Comparison of ENCODE assay signal across 22 mouse cellular contexts in genomic region chr13:52913926-52914325, GRCm38 (mm10). TPM values are rescaled to one million over a fixed set of nuclear protein-coding genes. Genes with fewer than 3 reads are reported as not detected.
DNase-seq lines count a peak whose midpoint lies in the region; TF ChIP-seq lines count a peak whose summit lies in the region.
"Had no signal": no experiment of that assay in that cellular context is flagged by ENCODE, and none has a peak within 500 bp of the region (broad histone marks: within the 10 kb centered on the region; RNA-seq: fewer than 3 reads in every experiment).

No protein-coding gene starts in this region.

- dilution Hi-C loops in CH12.LX (cut with MboI; ENCODE audit: extremely low pct_ligation_motif_present, extremely low pct_unique_long_range_greater_than_20kb, low sequenced_read_pairs), result no loop called here

- peaks cover 43% of the 10 kb centered on the region for H3K79me2 ChIP-seq in CH12.LX (replicated peaks; ENCODE audit: control insufficient read depth, extremely low read depth, insufficient read depth, poor library complexity, severe bottlenecking)

- TF ChIP-seq RAD21 in CH12.LX (IDR thresholded peaks at IDR 0.05; ENCODE audit: low read depth, low read length), result no peak; the same call in 1 of the 2 replicates

- peak overlapping the region in 2 of 3 experiments; percentile 41 to 44 for H3K4me3 ChIP-seq in CH12.LX (replicated peaks in 1 of 3; ENCODE audit: low read depth in 2 of 3, low read length in 2 of 3, poor library complexity in 1 of 3)
- peak overlapping the region; percentile 18 for H3K4me3 ChIP-seq in megakaryocyte, embryonic 14.5 days (replicated peaks)
- H3K4me3 ChIP-seq in heart, embryonic 10.5 days, result no peak overlapping the region
- H3K4me3 ChIP-seq: embryonic facial prominence, embryonic 13.5 days; forebrain, embryonic 13.5 days; heart, embryonic 13.5 days; hindbrain, embryonic 12.5 days had no signal

- H3K9ac ChIP-seq in CH12.LX (ENCODE audit: insufficient read depth, low read depth), result peak overlapping the region; percentile 72
- H3K9ac ChIP-seq: embryonic facial prominence, embryonic 13.5 days; forebrain, embryonic 13.5 days; forebrain, postnatal 0 days; heart, embryonic 13.5 days; hindbrain, embryonic 12.5 days had no signal

- peaks cover under 1% of the 10 kb centered on the region for H3K9me3 ChIP-seq in CH12.LX (replicated peaks; ENCODE audit: low read length)
- H3K9me3 ChIP-seq in megakaryocyte, embryonic 14.5 days, result no peaks in the 10 kb centered on the region
- H3K9me3 ChIP-seq in heart, embryonic 10.5 days, result no peaks in the 10 kb centered on the region
- H3K9me3 ChIP-seq: embryonic facial prominence, embryonic 13.5 days; forebrain, embryonic 13.5 days; heart, embryonic 13.5 days; hindbrain, embryonic 12.5 days had no signal

- peak; percentile 56 for TF ChIP-seq EP300 in CH12.LX (IDR thresholded peaks at IDR 0.05; ENCODE audit: low read length)

- peak overlapping the region; percentile 55 for H3K4me2 ChIP-seq in CH12.LX (ENCODE audit: insufficient read depth, low read depth, poor library complexity, severe bottlenecking)
- H3K4me2 ChIP-seq: embryonic facial prominence, embryonic 13.5 days; forebrain, embryonic 13.5 days; heart, embryonic 13.5 days; hindbrain, embryonic 12.5 days had no signal

- peak overlapping the region; percentile 100 for H3K27ac ChIP-seq in CH12.LX (ENCODE audit: insufficient read depth, low read depth)
- no peak overlapping the region for H3K27ac ChIP-seq in heart, embryonic 10.5 days
- H3K27ac ChIP-seq: embryonic facial prominence, embryonic 13.5 days; forebrain, embryonic 13.5 days; heart, embryonic 13.5 days; hindbrain, embryonic 12.5 days; hindbrain, postnatal 0 days had no signal

- DNase-seq in CD4-positive helper T cell, adult 2 months (ENCODE audit: low read depth, low spot score), result peak; percentile 54
- peak; percentile 75 for DNase-seq in CH12.LX (ENCODE audit: extremely low read depth)
- peak; percentile 79 for DNase-seq in induced T-regulatory cell, adult 2 months (ENCODE audit: low read depth)
- DNase-seq in testis, postnatal 14 days (ENCODE audit: low spot score), result no peak
- DNase-seq in cerebellum, postnatal 36 days, result no peak
- no peak for DNase-seq in spleen, postnatal 4 days (ENCODE audit: low spot score in 2 of 2)
- DNase-seq in heart, embryonic 10.5 days (ENCODE audit: low spot score), result no peak
- DNase-seq: adrenal gland, adult 2 months; adrenal gland, postnatal 25 days; cerebellum, adult 11 months; cerebellum, adult 9-10 months; cerebellum, postnatal 25 days; gastrocnemius, postnatal 14 days; heart, postnatal 36 days had no signal

- TF ChIP-seq CTCF in CH12.LX (conservative IDR thresholded peaks at IDR 0.05 in 1 of 2, IDR thresholded peaks at IDR 0.05 in 1 of 2; ENCODE audit: low read depth in 2 of 2, low read length in 2 of 2), result no peak

- peaks cover 40 to 65% of the 10 kb centered on the region in 2 experiments for H3K36me3 ChIP-seq in CH12.LX (replicated peaks in 1 of 2; ENCODE audit: control insufficient read depth in 1 of 2, insufficient read depth in 1 of 2, low read length in 1 of 2)
- H3K36me3 ChIP-seq in megakaryocyte, embryonic 14.5 days (replicated peaks; ENCODE audit: low read length), result peaks cover 82% of the 10 kb centered on the region
- peaks cover 14% of the 10 kb centered on the region; the same call in 1 of the 2 replicates for H3K36me3 ChIP-seq in heart, embryonic 10.5 days
- H3K36me3 ChIP-seq: hindbrain, embryonic 12.5 days had no signal

- H3K27me3 ChIP-seq in CH12.LX (replicated peaks), result no peaks in the 10 kb centered on the region
- H3K27me3 ChIP-seq in megakaryocyte, embryonic 14.5 days (replicated peaks), result no peaks in the 10 kb centered on the region
- H3K27me3 ChIP-seq in heart, embryonic 10.5 days (ENCODE audit: insufficient read depth, poor library complexity, severe bottlenecking), result no peaks in the 10 kb centered on the region
- H3K27me3 ChIP-seq: embryonic facial prominence, embryonic 13.5 days; forebrain, embryonic 13.5 days; heart, embryonic 13.5 days; hindbrain, embryonic 12.5 days; Patski had no signal

- peak; percentile 20; the same call in 1 of the 2 replicates for TF ChIP-seq POLR2A in CH12.LX (IDR thresholded peaks at IDR 0.05; ENCODE audit: low read depth, low read length)

- WGBS in heart, embryonic 10.5 days, result 86% methylated on average over 7 of the region's 7 CpGs

- peaks cover 29 to 44% of the 10 kb centered on the region in 2 experiments for H3K4me1 ChIP-seq in CH12.LX (ENCODE audit: control insufficient read depth in 1 of 2, insufficient read depth in 2 of 2)
- H3K4me1 ChIP-seq in megakaryocyte, embryonic 14.5 days, result peaks cover 92% of the 10 kb centered on the region
- H3K4me1 ChIP-seq in heart, embryonic 10.5 days, result peaks cover 27% of the 10 kb centered on the region

- in situ Hi-C loops in CH12.LX (cut with MboI; ENCODE audit: low pct_ligation_motif_present, low pct_unique_long_range_greater_than_20kb, low sequenced_read_pairs), result no loop called here

TF ChIP-seq in CH12.LX, 34 proteins besides CTCF, POLR2A, EP300 and RAD21:
- TF ChIP-seq UBTF (IDR thresholded peaks at IDR 0.05; ENCODE audit: low read depth, low read length) (0 out of 2 replicates have a peak, but pooled peaks have one; percentile 62), TBP (conservative IDR thresholded peaks at IDR 0.05; ENCODE audit: low read depth, low read length) (no peak), SMC3 (IDR thresholded peaks at IDR 0.05; ENCODE audit: low read depth, low read length) (peak; percentile 13; the same call in 1 of the 2 replicates), ZC3H11A (IDR thresholded peaks at IDR 0.05; ENCODE audit: low read depth, low read length) (no peak), TCF12 (IDR thresholded peaks at IDR 0.05; ENCODE audit: low read depth, low read length) (peak; percentile 63; the same call in 1 of the 2 replicates), CHD2 (IDR thresholded peaks at IDR 0.05; ENCODE audit: low read length) (peak; percentile 44; the same call in 1 of the 2 replicates), ZMIZ1 (IDR thresholded peaks at IDR 0.05; ENCODE audit: low read depth, low read length) (peak; percentile 66; the same call in 1 of the 2 replicates), MAX (IDR thresholded peaks at IDR 0.05; ENCODE audit: low read length) (peak; percentile 83), USF1 (IDR thresholded peaks at IDR 0.05; ENCODE audit: low read depth, low read length) (peak; percentile 63), NELFE (IDR thresholded peaks at IDR 0.05; ENCODE audit: low read depth, low read length) (no peak), MAZ (IDR thresholded peaks at IDR 0.05; ENCODE audit: low read depth, low read length) (no peak), USF2 (conservative IDR thresholded peaks at IDR 0.05; ENCODE audit: low read depth, low read length) (peak; percentile 45), PAX5 (IDR thresholded peaks at IDR 0.05; ENCODE audit: low read length) (no peak), GABPA (IDR thresholded peaks at IDR 0.05; ENCODE audit: insufficient replicate concordance, low read depth, low read length) (no peak), ELF1 (IDR thresholded peaks at IDR 0.05; ENCODE audit: low read depth, low read length) (no peak; the same call in 1 of the 2 replicates), KAT2A (IDR thresholded peaks at IDR 0.05; ENCODE audit: insufficient replicate concordance, low read length) (0 out of 2 replicates have a peak, but pooled peaks have one; percentile 42), ZKSCAN1 (IDR thresholded peaks at IDR 0.05; ENCODE audit: borderline replicate concordance, low read depth, low read length) (no peak), MAFK (IDR thresholded peaks at IDR 0.05; ENCODE audit: insufficient replicate concordance, low read length) (no peak), BHLHE40 (IDR thresholded peaks at IDR 0.05; ENCODE audit: low read depth, low read length) (peak; percentile 97), JUND (conservative IDR thresholded peaks at IDR 0.05; ENCODE audit: low read depth, low read length) (peak; percentile 41; the same call in 1 of the 2 replicates), HCFC1 (IDR thresholded peaks at IDR 0.05; ENCODE audit: low read depth, low read length) (no peak), CHD1 (IDR thresholded peaks at IDR 0.05; ENCODE audit: low read depth, low read length) (no peak), SIN3A (IDR thresholded peaks at IDR 0.05; ENCODE audit: low read length) (no peak), MEF2A (IDR thresholded peaks at IDR 0.05; ENCODE audit: borderline replicate concordance, low read depth, low read length) (peak; percentile 68), MYC (IDR thresholded peaks at IDR 0.05; ENCODE audit: low read depth, low read length) (0 out of 2 replicates have a peak, but pooled peaks have one; percentile 63), ETS1 (conservative IDR thresholded peaks at IDR 0.05; ENCODE audit: low read depth, low read length) (peak; percentile 68), RCOR1 (conservative IDR thresholded peaks at IDR 0.05; ENCODE audit: low read depth, low read length) (no peak), JUN (IDR thresholded peaks at IDR 0.05; ENCODE audit: insufficient read depth, low read depth, low read length) (no peak), E2F4 (IDR thresholded peaks at IDR 0.05; ENCODE audit: insufficient replicate concordance, low read depth, low read length) (no peak), IRF4 (IDR thresholded peaks at IDR 0.05; ENCODE audit: low read depth, low read length) (peak; percentile 46; the same call in 1 of the 2 replicates), POLR2AphosphoS2 (IDR thresholded peaks at IDR 0.05; ENCODE audit: low read depth, low read length) (no peak), MXI1 (IDR thresholded peaks at IDR 0.05; ENCODE audit: low read depth, low read length) (peak; percentile 58), ZNF384 (IDR thresholded peaks at IDR 0.05; ENCODE audit: low read depth, low read length) (no peak), NRF1 (IDR thresholded peaks at IDR 0.05; ENCODE audit: low read depth, low read length) (0 out of 2 replicates have a peak, but pooled peaks have one; percentile 31)

RNA-seq across cellular contexts. Expression of gene Auh, which starts 15.6 kb away (rescaled TPM):
- total RNA-seq in CH12.LX (2012; rRNA removed) (59.6 and 74.1 TPM in 2 replicates), CH12.LX (2014; rRNA removed) (68.5 and 74.6 TPM in 2 replicates)
- 191 and 193 TPM in 2 replicates for polyA plus RNA-seq in CH12.LX (2012; ENCODE audit: insufficient read length, low read depth)
- polyA plus RNA-seq in megakaryocyte, embryonic 14.5 days (2012; ENCODE audit: insufficient read depth, low replicate concordance), result 3.4 and 30.9 TPM in 2 replicates
- polyA plus RNA-seq in heart, embryonic 10.5 days (2016; fragmentation: Nextera tagmentation; extraction: Ambion mirVana), result 44.9 and 53.3 TPM in 2 replicates

Comparison
In these comparisons a context has a peak if more than half of its experiments do, and no peak if none do; other contexts are left out.
1. DNase-seq: peak in CD4-positive helper T cell, adult 2 months (single experiment), CH12.LX (single experiment) and induced T-regulatory cell, adult 2 months (single experiment); none in testis, postnatal 14 days (single experiment), cerebellum, postnatal 36 days (0 of 2), spleen, postnatal 4 days (0 of 2) and heart, embryonic 10.5 days (single experiment).